Mouse (Mus musculus) MEL (cell line): ENCODE data around the gene Pak1ip1. TPM values are rescaled to one million over a fixed set of nuclear protein-coding genes. Genes with fewer than 3 reads are reported as not detected.
A peak's percentile ranks its signal among the peaks of the same experiment; 100 is the strongest.

Experiments
- DNase-seq: peaks from one replicate; pipeline ENCODE4 v3.0.0; 2011; ENCODE audit warnings: low read depth, low spot score
- H3K27ac ChIP-seq: 2 replicates; pipeline ENCODE4 v1.5.1; 2012; ENCODE audit warnings: low read depth, mild to moderate bottlenecking, control low read depth, low read length, moderate library complexity; ENCODE audit not compliant: control insufficient read depth
- H3K27me3 ChIP-seq, 2 experiments: fragments of 150-350 bp in 1 of 2; sonication (generic) in 1 of 2; 2 replicates each; pipeline ENCODE4 v1.6.1; 2012; ENCODE audit warnings: low read length in 2 of 2, mild to moderate bottlenecking in 2 of 2, improper control_type of control experiment in 1 of 2, moderate library complexity in 1 of 2; ENCODE audit not compliant: insufficient read depth in 2 of 2, control insufficient read depth in 1 of 2
- H3K36me3 ChIP-seq, 2 experiments: 2 replicates each; pipeline ENCODE4 v1.6.1; 2012 to 2014; ENCODE audit warnings: low read length in 2 of 2, improper control_type of control experiment in 1 of 2, inconsistent platforms in 1 of 2, mild to moderate bottlenecking in 1 of 2; ENCODE audit not compliant: insufficient read depth in 2 of 2, control insufficient read depth in 1 of 2
- H3K4me1 ChIP-seq, 2 experiments: fragments of 150-350 bp in 1 of 2; sonication (generic) in 1 of 2; 2 replicates each; pipeline ENCODE4 v1.6.1; 2012; ENCODE audit warnings: low read length in 2 of 2, improper control_type of control experiment in 1 of 2, mild to moderate bottlenecking in 1 of 2; ENCODE audit not compliant: insufficient read depth in 2 of 2, control insufficient read depth in 1 of 2
- H3K4me3 ChIP-seq, 2 experiments: fragments of 150-350 bp in 1 of 2; sonication (generic) in 1 of 2; 2 replicates each; pipeline ENCODE4 v1.5.1; 2012; ENCODE audit warnings: low read depth in 2 of 2, low read length in 2 of 2, mild to moderate bottlenecking in 2 of 2, moderate library complexity in 2 of 2, control low read depth in 1 of 2, improper control_type of control experiment in 1 of 2; ENCODE audit not compliant: control insufficient read depth in 1 of 2, insufficient read depth in 1 of 2
- H3K79me2 ChIP-seq: 2 replicates; pipeline ENCODE4 v1.6.1; 2012; ENCODE audit warnings: mild to moderate bottlenecking, low read length, moderate library complexity; ENCODE audit not compliant: control insufficient read depth, poor library complexity, insufficient read depth
- H3K9ac ChIP-seq: 2 replicates; pipeline ENCODE4 v1.6.1; 2012; ENCODE audit warnings: low read depth, mild to moderate bottlenecking, control low read depth, low read length, moderate library complexity; ENCODE audit not compliant: control insufficient read depth, poor library complexity, severe bottlenecking
- H3K9me3 ChIP-seq: fragments of 150-350 bp; sonication (generic); replicated peaks from 2 replicates; pipeline ENCODE4 v1.6.1; 2012; ENCODE audit warnings: mild to moderate bottlenecking, low read length, improper control_type of control experiment, moderate library complexity; ENCODE audit not compliant: insufficient read depth
- CHD2 ChIP-seq: IDR thresholded peaks from 2 replicates; pipeline ENCODE4 v1.6.1; 2011; ENCODE audit warnings: low read length, improper control_type of control experiment
- CTCF ChIP-seq, 3 experiments: IDR thresholded peaks in 2 of 3; conservative IDR thresholded peaks in 1 of 3; 2 replicates each; pipeline ENCODE4 v1.5.1; 2011 to 2012; ENCODE audit warnings: low read length in 3 of 3, low read depth in 2 of 3, mild to moderate bottlenecking in 2 of 3, improper control_type of control experiment in 1 of 3, inconsistent platforms in 1 of 3, mixed read lengths in 1 of 3, moderate library complexity in 1 of 3; ENCODE audit not compliant: control insufficient read depth in 1 of 3, insufficient read depth in 1 of 3, poor library complexity in 1 of 3, severe bottlenecking in 1 of 3
- E2F4 ChIP-seq: IDR thresholded peaks from 2 replicates; pipeline ENCODE4 v1.6.1; 2011; ENCODE audit warnings: low read depth, low read length, improper control_type of control experiment, borderline replicate concordance
- ELF1 ChIP-seq: IDR thresholded peaks from 2 replicates; pipeline ENCODE4 v1.6.1; 2014; ENCODE audit warnings: low read depth, mild to moderate bottlenecking, inconsistent platforms, low read length, improper control_type of control experiment, moderate library complexity
- EP300 ChIP-seq, 2 experiments: IDR thresholded peaks; 2 replicates each; pipeline ENCODE4 v1.6.1; 2011; ENCODE audit warnings: improper control_type of control experiment in 2 of 2, low read length in 2 of 2, low read depth in 1 of 2, mild to moderate bottlenecking in 1 of 2
- GABPA ChIP-seq: IDR thresholded peaks from 2 replicates; pipeline ENCODE4 v1.6.1; 2012; ENCODE audit warnings: low read depth, mild to moderate bottlenecking, inconsistent platforms, low read length, improper control_type of control experiment, moderate library complexity
- HCFC1 ChIP-seq: IDR thresholded peaks from 2 replicates; pipeline ENCODE4 v1.6.1; 2012; ENCODE audit warnings: low read depth, mild to moderate bottlenecking, inconsistent platforms, low read length, improper control_type of control experiment, moderate library complexity
- MAX ChIP-seq: IDR thresholded peaks from 2 replicates; pipeline ENCODE4 v1.6.1; 2011; ENCODE audit warnings: low read length, improper control_type of control experiment
- MEF2A ChIP-seq: IDR thresholded peaks from 2 replicates; pipeline ENCODE4 v1.6.1; 2014; ENCODE audit warnings: low read depth, mild to moderate bottlenecking, inconsistent platforms, low read length, improper control_type of control experiment; ENCODE audit not compliant: poor library complexity, insufficient replicate concordance, severe bottlenecking; ENCODE audit errors: extremely low read depth
- MYB ChIP-seq: IDR thresholded peaks from 2 replicates; pipeline ENCODE4 v1.6.1; 2011; ENCODE audit warnings: mild to moderate bottlenecking, low read depth, low read length, improper control_type of control experiment
- MYC ChIP-seq: IDR thresholded peaks from 2 replicates; pipeline ENCODE4 v1.6.1; 2011; ENCODE audit warnings: low read depth, mild to moderate bottlenecking, low read length, improper control_type of control experiment, moderate library complexity
- NRF1 ChIP-seq: IDR thresholded peaks from 2 replicates; pipeline ENCODE4 v1.6.1; 2014; ENCODE audit warnings: low read depth, mild to moderate bottlenecking, inconsistent platforms, low read length, improper control_type of control experiment, moderate library complexity; ENCODE audit not compliant: poor library complexity, insufficient read depth, severe bottlenecking
- POLR2A ChIP-seq, 2 experiments: IDR thresholded peaks; 2 replicates each; pipeline ENCODE4 v1.6.1; 2011 to 2012; ENCODE audit warnings: low read length in 2 of 2, mild to moderate bottlenecking in 2 of 2, control low read depth in 1 of 2, improper control_type of control experiment in 1 of 2, low read depth in 1 of 2, moderate library complexity in 1 of 2; ENCODE audit not compliant: control insufficient read depth in 1 of 2, insufficient read depth in 1 of 2, poor library complexity in 1 of 2
- RAD21 ChIP-seq: IDR thresholded peaks from 2 replicates; pipeline ENCODE4 v1.6.1; 2011; ENCODE audit warnings: mild to moderate bottlenecking, low read depth, low read length, improper control_type of control experiment
- RCOR1 ChIP-seq: IDR thresholded peaks from 2 replicates; pipeline ENCODE4 v1.6.1; 2012; ENCODE audit warnings: low read depth, mild to moderate bottlenecking, inconsistent platforms, low read length, improper control_type of control experiment
- SIN3A ChIP-seq: IDR thresholded peaks from 2 replicates; pipeline ENCODE4 v1.6.1; 2012; ENCODE audit warnings: low read length, improper control_type of control experiment, inconsistent platforms
- UBTF ChIP-seq: IDR thresholded peaks from 2 replicates; pipeline ENCODE4 v1.6.1; 2012; ENCODE audit warnings: low read depth, mild to moderate bottlenecking, inconsistent platforms, low read length, improper control_type of control experiment, moderate library complexity, borderline replicate concordance; ENCODE audit not compliant: insufficient read depth
- ZC3H11A ChIP-seq: IDR thresholded peaks from 2 replicates; pipeline ENCODE4 v1.6.1; 2012; ENCODE audit warnings: low read depth, mild to moderate bottlenecking, inconsistent platforms, low read length, improper control_type of control experiment
- ZNF384 ChIP-seq: IDR thresholded peaks from 2 replicates; pipeline ENCODE4 v1.6.1; 2012; ENCODE audit warnings: low read depth, mild to moderate bottlenecking, inconsistent platforms, low read length, improper control_type of control experiment
- polyA plus RNA-seq, 2 experiments: library from polyadenylated mRNA; stranded (reverse) in 1 of 2; unstranded in 1 of 2; fragments of >175 nt in 1 of 2; fragments of >200 nt in 1 of 2; gene quantifications; 2 replicates each; pipeline versions ENCODE4 v1.2.1 to v1.2.4; 2012; ENCODE audit warnings: low replicate concordance in 2 of 2, low read depth in 1 of 2; ENCODE audit not compliant: insufficient read length in 2 of 2, insufficient read depth in 1 of 2, missing spikeins in 1 of 2
- total RNA-seq: library from RNA; depleted of rRNA; stranded (reverse); fragments of 300-350 nt; gene quantifications from 2 replicates; pipeline ENCODE4 v1.2.3, GENCODE M21; 2012

The Pak1ip1 gene
- total and polyA plus RNA-seq, 3 experiments = 101 to 109 TPM; not detected in 1

DNA sequence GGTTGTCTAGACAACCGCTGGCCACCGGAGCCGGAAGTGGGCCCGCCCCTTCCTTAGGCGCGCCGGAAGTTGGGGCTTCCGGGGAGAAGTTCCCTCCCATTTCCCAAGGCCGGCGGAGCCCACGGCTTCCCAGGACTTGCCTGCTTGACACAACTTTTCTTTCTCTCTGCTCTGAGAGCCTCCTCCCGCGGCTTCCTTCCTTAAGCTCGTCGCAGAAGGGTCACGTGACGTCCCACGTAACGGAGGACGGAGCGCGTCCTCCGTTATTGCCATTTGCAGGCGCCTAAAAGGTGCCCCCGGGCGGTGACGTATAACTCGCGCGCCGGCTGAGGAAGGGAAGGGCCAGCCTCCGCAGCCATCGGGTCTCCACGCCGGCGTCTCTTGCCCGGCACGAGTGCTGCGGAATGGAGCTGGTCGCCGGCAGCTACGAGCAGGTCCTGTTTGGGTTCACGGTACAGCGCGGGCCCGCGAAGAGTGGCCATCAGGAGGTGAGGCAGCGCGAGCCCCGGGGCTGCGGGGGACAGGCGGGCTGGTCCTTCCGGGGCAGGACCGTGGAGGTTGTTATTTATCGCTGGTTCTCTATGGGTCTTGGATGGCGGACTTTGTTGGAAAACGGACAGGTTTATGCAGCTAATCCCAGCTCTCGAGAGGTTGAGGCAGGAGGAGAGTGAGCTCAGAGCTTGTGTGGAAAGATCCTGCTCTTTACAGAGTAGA lies at the start of gene Pak1ip1 (continued):
- TF ChIP-seq ZNF384 (no peak), MYC (no peak), MYB (peak; percentile 8; the same call in 1 of the 2 replicates), E2F4 (no peak)

DNA sequence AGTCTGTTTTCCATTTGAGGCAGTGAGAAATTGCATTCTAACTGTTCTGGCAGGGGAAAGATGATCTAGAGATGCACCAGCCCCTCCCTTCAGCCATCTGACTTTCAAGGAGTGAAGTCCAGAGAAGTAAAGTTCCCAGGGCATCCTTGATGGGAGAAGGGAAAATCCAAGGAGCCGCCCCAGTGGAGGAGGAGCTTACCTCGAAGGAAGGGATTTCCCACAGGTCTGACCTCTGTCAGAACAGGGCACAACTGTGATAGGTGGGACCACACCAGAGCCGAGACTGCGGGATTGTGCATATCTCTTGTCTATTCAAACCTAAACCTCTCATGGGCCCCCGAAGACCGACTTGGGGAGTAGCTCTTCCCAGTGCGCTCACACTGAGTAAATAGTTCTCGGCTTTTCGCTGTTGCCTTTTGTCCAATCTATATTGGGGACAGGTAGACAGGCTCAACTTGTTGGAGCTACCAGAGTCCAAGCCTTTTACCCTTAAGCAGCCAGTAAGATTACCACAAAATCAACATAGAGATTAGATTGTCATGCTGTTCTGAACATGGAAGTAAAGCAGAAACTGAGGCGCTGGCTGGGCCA lies 49.3 kb upstream of the Pak1ip1 start:
- no peak overlapping the region for H3K27ac ChIP-seq
- DNase-seq = no peak
- no peaks in the 10 kb centered on the region for H3K9me3 ChIP-seq
- H3K9ac ChIP-seq = no peak overlapping the region
- H3K79me2 ChIP-seq = no peaks in the 10 kb centered on the region
- H3K4me1 ChIP-seq = peaks cover 0 to 13% of the 10 kb centered on the region in 2 experiments; a peak in 2 of 4 replicates
- TF ChIP-seq MYC (no peak), ELF1 (no peak), MAX (no peak), RCOR1 (no peak), POLR2A (IDR thresholded peaks at IDR 0.05; ENCODE audit: control insufficient read depth in 1 of 2, insufficient read depth in 1 of 2, low read depth in 1 of 2, low read length in 2 of 2, poor library complexity in 1 of 2) (no peak), NRF1 (no peak), MYB (no peak), CTCF (IDR thresholded peaks at IDR 0.05 in 2 of 3, conservative IDR thresholded peaks at IDR 0.05 in 1 of 3; ENCODE audit: control insufficient read depth in 1 of 3, insufficient read depth in 1 of 3, low read depth in 2 of 3, low read length in 3 of 3, poor library complexity in 1 of 3, severe bottlenecking in 1 of 3) (no peak), GABPA (no peak), RAD21 (no peak), ZC3H11A (no peak), EP300 (IDR thresholded peaks at IDR 0.05; ENCODE audit: low read depth in 1 of 2, low read length in 2 of 2) (no peak), MEF2A (no peak), UBTF (no peak), CHD2 (no peak), ZNF384 (no peak), SIN3A (no peak), HCFC1 (no peak)
- peaks cover 0 to 11% of the 10 kb centered on the region in 2 experiments; a peak in 2 of 4 replicates for H3K36me3 ChIP-seq
- H3K4me3 ChIP-seq = no peak overlapping the region
- peaks cover 0 to 2% of the 10 kb centered on the region in 2 experiments; a peak in 2 of 4 replicates for H3K27me3 ChIP-seq
